Mouse (Mus musculus): ENCODE measurements at regions not wholly inside any gene's neighbourhood (a gene's known extent, or its start where the extent isn't known, plus 50 kb on each side); places are given as distances from the start of the nearest gene placed in this dataset.

DNA sequence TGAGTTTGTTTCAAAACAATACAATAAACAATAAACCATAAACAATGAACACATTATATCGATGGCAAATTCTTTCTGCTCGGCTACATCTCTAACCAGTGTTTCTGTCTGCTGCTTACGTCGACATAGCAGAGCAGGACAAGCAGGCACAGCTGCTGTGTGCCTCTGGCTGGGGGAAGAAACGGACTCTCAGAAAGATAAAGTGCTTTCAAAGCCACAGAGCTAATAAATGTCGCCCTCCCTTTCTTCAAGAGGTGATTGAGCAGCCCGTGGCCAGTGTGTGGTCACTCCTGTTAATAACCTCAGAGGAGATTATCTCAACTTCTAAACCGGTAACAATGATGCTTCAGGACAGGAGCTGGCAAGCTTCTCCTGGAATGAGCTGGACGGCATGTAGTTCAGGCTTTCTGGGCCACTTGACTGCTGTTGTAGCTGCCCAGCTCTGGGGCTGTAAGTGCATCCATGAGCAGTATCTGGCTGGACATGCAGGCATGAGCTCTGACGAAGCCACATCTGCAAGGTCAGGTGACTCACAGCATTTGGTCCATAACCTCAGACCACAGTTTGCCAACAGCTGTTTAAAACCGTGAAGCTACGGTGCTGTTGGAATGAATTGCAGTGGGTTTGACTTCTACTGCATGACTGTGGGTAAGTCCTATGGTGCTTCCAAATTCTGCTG lies 55.6 kb downstream of the Evx1 start:
- no peak for DNase-seq (ENCODE audit: low spot score in 2 of 2)

DNA sequence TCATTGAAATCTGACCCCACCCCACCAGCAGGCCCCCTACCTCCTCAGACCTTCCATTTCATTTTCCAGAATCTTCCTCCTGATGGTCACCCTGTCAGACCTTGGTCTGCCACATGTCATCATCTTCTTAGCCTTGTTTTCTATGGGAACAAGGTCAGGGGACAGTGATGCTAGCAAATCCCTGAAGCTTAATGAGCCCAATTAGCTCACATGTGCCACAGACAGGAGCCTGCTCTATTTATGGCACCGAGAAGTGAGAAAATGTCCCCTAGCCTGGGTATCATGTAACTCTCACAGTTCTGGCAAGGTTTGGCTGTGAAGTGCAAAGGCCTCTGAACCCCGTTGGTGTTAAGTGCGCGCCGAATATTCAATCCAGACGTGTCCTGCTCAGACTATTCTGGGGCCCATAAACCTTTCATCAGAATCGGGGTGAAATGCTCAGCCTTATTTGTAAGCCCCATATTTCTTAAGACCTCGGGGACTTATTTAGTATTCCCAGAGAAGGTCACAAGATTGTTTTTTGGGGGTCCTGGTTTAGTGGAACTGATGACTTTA lies 57.6 kb downstream of the Evx1 start:
- no peak for DNase-seq (ENCODE audit: low spot score in 2 of 2)

DNA sequence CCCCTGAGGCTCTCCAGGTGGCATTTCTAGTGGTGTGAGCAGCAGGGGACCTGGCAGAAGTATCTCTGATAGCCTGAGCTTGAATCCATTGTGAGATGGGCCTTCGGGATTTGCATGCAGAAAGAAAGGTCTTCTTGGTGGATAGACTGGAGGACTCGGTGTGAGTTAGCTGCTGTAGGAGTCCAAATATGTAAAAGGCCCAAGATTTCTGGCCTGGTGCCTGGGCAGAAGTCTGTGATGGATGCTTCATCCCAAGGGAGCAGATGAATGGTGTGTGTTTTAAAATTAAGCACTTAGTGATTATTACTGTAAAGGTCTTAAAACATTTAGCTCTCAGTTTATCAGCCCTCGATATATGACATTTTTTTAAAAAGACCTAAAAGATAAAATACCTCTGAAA lies 65.8 kb downstream of the Evx1 start:
- DNase-seq (ENCODE audit: low spot score in 2 of 2) = no peak

DNA sequence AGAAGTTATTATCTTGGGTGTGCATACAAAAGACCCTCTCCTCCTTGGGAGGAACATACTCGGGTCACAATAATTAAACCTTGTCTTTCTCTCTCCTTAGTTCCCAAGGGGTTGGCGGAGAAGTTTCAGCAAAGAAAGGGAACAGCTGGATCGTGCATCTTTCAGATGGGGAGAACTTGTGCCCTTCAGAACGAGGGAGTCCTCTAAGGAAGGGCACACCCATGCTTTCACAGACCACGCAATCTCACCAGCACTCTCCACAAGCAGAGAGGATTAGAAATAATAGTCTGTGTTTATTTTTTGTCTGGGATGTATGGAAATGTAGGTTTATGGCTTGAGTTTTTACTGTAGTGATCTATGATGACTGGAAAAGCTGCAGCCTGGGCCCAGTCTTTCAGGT lies 66.3 kb downstream of the Evx1 start:
- DNase-seq (ENCODE audit: low spot score in 2 of 2) = no peak

DNA sequence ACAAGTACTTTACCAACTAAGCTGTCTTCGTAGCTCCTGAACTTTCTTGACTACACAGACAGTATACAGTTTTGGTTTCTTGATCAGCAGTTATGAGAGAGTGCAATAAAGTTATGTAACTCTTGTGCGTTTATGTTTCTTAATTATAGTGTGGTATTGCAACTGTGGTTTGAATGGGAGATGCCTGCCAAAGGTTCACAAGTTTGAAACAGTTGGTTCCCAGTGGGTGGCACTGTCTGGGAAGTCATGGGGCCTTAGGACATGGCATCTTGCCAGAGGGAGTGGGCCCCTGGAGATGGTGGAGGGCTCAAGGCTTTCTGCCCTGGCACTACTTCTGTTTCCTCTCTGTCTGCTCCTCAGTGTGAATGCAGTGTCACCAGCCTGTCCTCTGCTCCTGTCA lies 71.7 kb downstream of the Evx1 start:
- DNase-seq (ENCODE audit: low spot score in 2 of 2) = no peak

DNA sequence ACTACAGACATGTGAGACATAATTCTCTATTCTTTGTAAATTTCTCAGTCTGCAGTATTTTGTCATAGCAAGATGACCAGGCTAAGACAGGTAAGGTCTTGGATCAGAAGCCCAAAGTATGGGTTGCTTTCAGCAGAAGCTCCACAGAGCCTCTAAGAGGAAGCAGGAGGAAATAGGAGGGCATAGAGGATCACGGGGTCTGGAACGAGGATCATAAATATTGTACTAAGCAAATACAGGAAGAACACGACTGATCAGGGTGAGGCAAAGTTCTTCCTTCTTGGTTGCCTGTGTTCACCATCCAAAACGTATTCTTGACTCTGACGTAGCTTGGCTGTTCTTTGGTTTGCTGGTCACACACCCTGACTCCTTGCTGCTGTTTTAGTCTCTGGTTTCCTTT lies 88.1 kb downstream of the Evx1 start:
- no peak for DNase-seq (ENCODE audit: low spot score in 2 of 2)

DNA sequence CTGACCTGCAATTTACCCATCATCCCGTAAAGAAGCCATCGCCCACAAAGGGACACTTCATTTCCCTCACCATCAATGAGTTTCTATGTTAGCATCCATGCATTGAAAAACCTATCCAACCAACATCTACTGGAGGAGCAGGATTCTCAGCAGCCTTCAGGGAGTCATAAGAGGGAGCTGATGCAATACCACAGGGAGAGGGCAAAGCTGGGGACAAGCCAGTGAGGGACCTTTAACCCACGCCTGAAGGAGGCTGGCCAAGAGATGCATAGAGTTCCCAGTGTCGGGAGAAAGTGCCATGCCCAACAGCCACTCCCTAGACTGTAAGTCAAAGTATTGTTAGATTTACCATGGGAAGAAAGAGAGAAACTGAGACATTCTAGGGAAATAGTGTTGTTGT lies 96.7 kb downstream of the Evx1 start:
- DNase-seq (ENCODE audit: low spot score in 2 of 2) = no peak

DNA sequence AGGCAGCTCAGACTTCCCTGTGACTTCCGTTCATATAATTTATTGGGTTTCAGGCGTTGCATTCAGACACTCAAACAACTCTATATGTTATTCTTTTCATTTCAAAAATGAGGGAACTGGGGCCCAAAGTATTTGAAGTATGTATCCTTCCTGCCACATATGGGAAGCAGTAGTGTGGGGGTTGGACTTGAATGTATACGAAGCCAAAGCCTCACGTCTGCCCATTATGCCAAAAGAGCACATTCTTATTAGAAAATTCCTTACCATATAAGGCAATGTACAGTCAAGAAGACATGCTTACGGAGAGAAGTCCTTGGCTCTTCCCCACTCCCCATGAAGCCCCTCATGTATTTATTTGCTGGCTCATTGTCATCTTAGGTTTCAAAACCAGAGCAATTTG lies 97.4 kb downstream of the Evx1 start:
- no peak for DNase-seq (ENCODE audit: low spot score in 2 of 2)

DNA sequence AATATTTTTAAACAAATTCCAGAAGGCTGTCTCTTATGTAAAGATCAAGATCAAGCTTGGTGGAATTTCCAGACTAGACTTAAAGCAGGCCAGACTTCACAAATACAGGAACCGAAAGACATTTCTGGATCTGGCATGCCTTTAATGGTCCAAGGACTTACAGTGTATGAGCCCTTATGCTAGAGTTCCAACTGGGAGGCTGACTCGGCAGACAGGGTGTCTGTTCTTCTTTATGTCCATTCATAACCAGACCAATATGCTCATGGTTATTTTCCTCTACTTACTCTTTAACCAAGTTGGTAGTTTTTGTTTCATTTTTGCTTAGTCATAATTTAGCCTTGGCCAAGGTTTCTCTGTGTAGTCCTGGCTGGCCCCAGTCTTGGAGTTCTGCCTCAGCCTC lies 98.0 kb downstream of the Evx1 start:
- DNase-seq (ENCODE audit: low spot score in 2 of 2) = no peak

DNA sequence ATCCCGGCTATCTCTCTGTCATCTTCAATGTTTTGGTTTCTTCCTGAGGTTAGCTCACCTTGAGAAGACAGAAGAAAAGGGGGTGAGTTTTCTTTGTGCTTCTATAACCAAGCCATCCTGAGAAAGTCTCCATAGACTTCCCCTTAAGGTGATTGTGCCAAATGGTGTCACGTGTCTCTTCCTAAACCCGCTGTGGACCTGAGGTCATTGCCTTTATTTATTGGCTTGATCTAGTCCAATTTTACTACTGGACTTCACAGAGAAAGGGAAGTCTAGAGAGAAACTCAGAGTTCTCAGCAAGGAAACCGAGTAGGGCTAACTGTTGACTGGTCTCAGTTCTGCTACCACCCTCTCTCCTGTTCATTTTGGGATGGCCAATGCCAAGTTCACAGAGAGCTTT lies 100.3 kb downstream of the Evx1 start:
- DNase-seq (ENCODE audit: low spot score in 2 of 2) = no peak

DNA sequence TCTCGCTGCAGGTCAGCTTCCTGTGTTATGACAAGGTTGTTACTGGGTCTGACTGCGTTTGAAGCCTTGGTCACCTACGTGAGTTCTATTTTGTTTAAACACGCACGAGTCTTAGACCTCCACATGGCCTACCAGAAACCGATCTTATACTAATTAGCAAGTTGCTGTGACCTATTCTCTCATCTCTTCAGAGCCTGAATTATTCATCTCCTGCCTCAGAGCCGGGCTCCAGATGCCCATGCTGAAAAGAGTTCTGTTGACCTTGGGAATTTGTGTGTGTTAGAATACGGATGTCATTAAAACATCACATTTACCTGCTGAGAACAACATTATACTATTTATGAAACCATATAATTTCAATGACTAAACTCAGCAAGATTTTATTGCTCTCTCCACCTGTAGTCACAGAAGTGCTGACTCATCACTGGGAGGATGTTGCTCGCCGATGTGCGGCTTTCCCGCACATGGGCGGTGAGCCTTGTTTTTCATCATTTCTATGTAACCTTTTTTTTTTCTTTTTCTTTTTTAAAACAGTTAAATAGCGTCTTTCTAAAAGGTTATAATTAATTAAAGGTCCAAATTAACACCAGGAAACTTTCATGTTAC lies 102.1 kb downstream of the Evx1 start:
- no peak for DNase-seq (ENCODE audit: low spot score in 2 of 2)

DNA sequence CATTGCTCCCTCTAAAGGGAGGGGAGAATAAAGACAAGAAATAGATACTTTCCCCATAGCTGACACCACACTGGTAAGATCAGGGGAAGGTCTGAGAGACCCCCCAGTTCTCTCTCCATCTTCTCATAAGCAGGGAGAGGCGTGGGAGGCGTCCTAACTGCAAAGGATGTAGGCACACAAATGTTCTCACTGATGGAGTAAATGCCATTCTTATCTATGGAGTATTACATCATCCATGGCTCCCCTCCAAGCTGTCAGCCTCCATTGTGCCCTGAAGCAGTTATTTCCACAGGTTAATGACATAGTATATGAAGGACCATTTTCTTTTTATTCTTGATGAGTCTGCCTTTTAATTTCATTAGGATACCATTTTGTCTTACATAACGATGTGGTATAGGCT lies 103.2 kb downstream of the Evx1 start:
- DNase-seq (ENCODE audit: low spot score in 2 of 2) = no peak

DNA sequence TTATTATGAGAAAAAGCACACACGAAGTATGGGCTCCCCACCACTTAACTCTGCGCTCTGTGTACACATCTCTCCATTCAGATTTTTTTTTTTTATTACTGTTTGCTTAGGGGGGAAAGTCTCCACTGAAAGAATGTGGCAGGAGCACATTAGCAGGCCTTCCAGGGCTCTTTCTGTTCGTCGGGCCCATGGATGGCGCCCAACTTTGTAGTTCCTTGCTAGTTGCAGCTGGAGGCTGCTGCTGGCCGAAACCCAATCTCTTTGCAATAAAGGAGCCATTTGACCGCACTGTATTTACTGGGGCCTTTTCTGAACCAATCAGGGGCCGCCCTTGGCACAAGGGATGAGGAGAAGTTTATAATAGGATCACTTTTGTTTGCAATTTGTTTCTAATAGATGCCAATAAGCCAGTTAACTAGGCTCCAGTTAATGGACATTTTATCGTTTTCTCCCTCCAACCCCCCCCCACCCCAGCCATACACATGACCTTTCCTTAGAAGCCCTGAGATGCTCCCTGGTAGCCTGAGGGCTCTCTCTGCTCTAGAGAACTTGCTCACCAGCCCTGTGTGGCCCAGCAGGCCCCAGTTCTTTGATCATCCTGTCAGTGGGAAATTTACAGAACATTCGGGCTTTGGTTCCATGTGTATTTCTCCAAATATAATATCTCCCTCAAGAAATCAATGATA lies 104.3 kb downstream of the Evx1 start:
- no peak for DNase-seq (ENCODE audit: low spot score in 2 of 2)

DNA sequence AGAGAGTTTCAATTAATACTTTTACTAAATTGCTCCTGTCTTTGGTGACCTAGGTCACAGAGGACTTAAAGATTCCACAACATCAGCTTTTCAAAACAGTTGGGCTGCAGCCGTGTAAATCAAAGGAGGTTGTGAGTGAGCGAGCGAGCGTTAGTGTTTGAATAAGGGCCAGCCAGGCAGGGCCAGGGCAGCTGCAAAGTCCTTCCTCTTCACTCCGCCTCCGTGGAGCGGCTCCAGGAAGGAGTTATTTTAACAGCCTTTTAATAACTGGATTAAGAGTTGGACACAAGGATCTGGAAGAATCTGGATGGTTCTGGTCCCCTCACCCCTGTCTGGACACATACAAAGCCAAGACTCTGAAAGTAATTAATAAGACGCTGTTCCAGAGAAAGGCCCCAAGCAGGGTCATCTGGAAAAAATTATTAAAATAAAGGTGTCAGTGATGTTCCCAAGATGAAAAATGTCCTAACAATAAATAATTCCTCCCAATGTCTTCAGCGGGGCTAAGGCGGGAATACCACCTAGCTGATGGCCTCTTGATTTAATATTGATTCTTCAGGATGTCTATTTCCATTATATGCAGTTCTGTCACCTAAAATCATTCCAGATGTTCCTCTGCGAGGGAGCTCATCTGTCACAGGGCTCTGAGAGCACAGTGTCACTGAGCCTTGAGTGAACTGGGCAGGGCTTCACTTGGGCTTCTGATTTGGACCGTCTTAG lies 105.3 kb downstream of the Evx1 start:
- DNase-seq (ENCODE audit: low spot score in 2 of 2) = no peak

DNA sequence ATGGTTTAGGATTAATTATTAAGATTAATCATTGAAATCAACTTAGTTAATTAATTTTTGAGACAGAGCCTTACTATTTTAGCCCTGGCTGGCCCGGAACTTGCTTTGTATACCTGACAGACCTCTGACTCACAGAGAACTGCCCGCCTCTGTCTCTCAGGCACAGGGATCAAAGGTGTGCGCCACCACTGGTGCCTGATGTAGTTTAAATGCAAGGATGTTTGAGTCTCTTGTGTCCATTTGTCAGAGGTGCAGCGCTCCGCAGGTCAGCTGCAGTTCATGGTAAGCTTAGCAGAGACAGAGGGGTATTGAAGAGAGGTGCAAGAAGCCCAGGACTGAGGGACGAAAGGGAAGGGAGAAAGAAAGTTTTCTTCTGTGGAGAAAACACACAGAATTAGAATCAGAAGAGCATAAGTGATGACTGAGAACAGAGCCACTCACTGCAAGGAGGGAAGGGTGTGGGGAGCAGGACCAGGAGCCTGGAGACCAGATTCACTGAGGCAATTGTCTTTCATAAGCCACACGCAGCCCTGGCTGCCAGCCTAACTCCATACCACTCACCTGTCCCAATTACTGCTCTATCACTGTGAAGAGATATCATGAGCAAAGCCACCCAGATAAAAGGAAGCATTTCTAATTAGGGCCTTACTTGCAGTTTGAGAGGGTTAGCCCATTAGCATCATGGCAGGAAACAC lies 107.1 kb downstream of the Evx1 start:
- DNase-seq (ENCODE audit: low spot score in 2 of 2) = no peak

DNA sequence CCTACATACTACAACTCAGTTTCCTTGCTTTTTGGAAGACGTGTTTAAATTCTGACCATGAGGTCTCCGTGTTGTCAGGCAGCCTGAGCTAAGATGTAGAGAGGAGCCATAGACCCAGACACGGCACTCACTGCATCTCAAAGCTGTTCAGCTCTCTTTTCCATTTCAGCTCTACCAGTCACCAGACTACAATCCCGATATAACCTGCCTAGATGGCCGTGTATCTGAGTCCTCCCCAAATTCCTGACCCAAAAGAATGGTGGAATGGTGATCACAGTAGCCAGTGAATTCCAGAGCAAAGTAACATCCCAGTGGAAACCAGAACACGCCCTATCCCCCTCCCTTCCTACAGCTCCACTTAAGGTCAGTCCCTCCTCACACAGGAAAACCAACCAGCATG lies 108.5 kb downstream of the Evx1 start:
- no peak for DNase-seq (ENCODE audit: low spot score in 2 of 2)

DNA sequence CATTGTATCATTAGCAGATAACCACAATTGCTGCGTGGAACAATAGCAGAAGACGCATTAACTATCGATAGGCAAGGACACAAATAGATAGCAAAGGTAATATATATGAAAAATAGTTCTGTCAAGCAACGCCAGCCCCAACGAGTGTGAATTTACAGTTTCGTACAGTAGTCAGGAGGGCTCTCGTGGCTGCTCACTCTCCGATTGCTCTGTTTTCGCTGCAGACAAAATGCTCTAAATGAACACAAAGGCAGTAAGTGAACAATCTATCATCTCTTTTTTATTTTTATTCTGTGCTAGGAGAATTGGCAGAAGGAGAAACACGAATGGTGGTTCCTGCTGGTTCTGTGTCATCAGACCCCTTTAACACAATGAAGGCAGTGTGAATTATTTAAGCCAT lies 109.4 kb downstream of the Evx1 start:
- no peak for DNase-seq (ENCODE audit: low spot score in 2 of 2)

DNA sequence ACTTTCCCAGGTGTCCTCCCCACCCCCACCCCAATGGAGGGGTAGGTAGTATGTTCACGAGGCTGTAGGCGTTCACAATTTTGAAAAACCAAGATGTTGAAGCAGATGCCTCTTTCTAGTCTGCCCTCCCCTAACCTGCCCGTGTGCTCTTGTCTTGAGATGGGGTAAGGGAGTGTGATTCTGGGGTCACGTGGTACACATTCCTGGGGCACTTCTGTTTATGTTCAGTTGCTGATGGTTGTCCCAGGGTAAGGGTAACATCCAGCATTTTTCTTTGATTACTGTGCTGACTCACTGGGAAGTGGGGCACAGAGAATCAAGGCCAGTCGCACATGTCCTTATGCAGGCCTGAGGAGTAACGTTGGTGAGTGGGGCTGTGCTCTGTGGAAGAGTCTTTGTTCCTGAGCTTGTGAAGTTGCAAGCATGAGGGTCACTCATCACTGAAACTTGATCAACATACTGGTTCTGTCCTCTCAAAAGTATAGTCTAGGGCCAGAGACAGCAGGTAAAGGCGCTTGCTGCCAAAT lies 110.3 kb downstream of the Evx1 start:
- no peak for DNase-seq (ENCODE audit: low spot score in 2 of 2)

DNA sequence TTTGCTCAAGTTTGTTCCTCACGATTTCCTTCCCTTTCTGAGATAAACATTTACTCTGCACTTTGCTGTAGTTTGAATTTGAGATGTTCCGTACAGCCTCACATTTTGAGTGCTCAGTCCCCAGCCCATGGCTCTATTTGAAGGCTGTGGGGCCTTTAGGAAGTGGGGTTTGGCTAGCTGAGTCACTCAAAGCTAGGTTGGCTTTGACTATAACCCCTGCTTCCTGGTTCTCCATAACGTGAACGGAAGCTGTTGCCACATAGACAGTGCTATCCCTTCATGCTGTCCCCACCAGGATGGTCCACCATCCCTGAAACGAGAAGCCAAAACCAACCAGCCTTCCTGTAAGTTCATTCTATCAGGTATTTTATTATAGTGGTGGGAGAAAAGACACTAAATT lies 111.1 kb downstream of the Evx1 start:
- DNase-seq (ENCODE audit: low spot score in 2 of 2) = no peak

DNA sequence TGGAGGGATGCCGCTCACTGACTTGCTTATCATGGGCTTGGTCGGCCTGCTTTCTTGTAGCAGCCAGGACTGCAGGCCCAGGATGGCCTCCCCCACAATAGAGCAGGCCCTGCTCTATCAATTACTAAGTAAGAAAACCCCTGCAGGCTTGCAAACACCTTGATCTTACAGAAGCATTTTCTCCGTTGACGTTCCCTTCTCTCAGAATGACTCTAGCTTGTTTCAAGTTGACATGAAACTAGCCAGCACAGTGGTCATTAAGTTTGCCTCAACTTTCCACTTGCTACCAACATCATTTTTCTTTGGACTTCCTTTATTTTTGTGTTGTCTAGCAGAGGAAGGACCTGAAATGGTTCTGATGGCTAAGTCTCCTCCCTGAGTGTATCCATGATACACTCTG lies 111.8 kb downstream of the Evx1 start:
- DNase-seq (ENCODE audit: low spot score in 2 of 2) = no peak

DNA sequence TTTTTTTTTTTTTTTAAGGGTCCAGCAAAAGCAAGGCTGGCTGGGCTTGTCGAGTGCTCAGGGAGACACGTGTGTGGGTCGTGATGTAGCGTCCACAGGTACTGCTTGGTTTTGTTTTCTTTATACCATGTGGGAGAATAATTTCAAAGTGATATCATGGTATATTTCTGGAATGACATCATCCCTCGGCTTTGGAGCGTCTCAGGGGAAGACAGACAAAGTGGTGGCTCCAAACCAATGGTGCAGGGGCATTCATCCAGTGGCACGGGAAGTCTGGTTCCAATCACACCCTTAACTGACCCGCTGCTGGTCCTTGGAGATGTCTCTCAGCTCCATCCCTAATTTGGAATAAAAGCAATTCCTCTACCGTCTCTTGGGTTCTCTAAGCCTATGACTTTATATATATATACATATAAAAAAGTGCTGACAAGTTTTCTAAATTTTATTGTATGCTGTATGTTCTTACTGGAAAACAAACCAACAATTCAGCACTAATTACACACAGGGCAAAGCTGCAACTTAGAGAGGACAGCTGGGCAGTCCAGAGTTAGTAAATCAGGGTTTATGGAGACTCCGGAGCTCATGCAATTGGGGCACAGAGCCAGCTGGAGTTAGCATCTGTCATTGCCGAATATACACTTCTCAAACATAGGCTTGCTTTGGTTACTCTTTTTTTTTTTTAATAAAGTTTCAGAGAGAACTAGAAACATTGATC lies 115.3 kb downstream of the Evx1 start:
- no peak for DNase-seq (ENCODE audit: low spot score in 2 of 2)

All from natural killer cell, adult 2 months (primary cell).